Mouse (Mus musculus): ENCODE data around the gene Filip1. TPM values are rescaled to one million over a fixed set of nuclear protein-coding genes. Genes with fewer than 3 reads are reported as not detected.

Gene Filip1
- polyA plus RNA-seq (2021; fragmentation: Nextera tagmentation), result 6.0 and 8.4 TPM in 2 replicates
- long read RNA-seq, experiment 1, partial matches to known transcripts, result 10 of 16 reads
- long read RNA-seq, experiment 1, other reads (novel, unspliced or antisense), result 4 of 16 reads
- long read RNA-seq, experiment 2, partial matches to known transcripts, result 7 of 15 reads
- long read RNA-seq, experiment 2, other reads (novel, unspliced or antisense), result 5 of 15 reads

DNA sequence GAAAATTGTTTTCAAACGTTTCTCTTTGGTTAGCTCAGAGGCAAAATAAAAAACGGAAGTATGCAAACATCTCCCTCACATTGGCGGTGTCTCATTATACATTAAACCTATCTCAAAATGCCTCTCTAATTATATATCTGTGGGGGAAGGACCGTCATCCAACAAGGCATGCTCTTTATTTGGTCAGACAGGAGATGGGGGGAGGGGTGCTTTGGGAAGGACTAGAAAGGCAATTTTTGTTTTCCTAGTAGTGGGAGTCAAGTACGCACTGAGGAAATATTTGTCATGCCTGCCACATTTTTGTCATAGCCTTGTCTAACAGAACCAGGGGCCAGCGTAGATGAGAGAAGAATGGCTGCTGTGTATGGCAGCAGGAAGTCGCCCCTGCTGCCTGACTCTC is at the start of gene Filip1:
Filip1 (minus strand) TSS at position 101 of the 400 bp plus-strand sequence.

DNA sequence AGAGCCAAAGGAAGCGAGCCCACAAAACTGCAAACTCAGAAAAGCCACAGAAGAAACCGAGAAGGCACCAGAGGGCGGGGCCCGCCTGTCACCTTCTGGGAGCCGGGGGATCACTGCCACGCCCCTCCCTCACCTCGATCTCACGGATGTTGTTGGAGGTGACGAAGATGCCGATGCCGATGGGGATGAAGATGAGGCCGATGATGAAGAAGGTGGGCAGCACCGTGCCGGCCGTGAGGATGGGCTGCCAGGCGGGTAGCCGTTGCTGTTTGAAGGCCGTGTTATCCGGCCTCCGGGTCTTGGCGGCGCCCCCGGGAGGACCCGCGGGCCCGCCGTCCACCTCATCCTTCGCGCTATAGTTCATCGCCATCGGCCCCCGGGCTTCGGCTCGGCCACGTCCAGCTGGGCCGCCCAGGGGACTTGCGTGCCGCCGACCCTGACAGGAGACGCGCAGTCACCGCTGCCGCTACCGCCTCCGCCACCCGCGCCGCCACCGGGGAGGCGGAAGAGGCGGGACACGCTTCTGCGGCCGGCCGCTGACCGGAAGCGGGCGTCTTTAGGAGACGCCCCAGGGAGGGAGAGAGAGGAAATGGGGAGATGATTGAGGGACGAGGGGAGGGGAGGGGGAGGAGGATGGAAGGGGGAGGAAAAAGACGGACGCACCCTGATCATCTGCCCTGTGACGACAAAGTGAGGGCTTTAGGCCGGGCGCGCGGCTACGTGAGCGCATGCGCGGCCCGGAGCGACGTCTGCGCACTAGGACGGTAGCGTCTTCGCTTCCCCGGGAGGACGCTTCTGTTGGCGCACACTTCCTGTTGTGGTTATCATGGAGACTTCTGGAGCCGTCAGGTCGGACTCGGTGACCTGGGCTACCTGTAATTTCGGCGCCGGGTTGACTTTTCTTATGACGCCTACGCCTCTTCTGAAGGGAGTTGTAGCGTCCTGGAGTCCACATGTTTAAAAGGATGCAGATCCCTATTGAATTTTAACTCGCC is 219.5 kb downstream of the Filip1 start, which contains the start of gene Tmem30a:
Tmem30a (minus strand) TSS at position 667 of the 995 bp plus-strand sequence.

Other genes starting within 250 kb of the Filip1 start
- 290 and 335 TPM in 2 replicates for gene Tmem30a, start 219.3 kb downstream of the Filip1 start, polyA plus RNA-seq (2021; fragmentation: Nextera tagmentation)
- gene Senp6, start 54.1 kb upstream of the Filip1 start, polyA plus RNA-seq (2021; fragmentation: Nextera tagmentation), result 14.9 and 26.6 TPM in 2 replicates
- 17.9 and 22.8 TPM in 2 replicates for gene Myo6, start 152.2 kb upstream of the Filip1 start, polyA plus RNA-seq (2021; fragmentation: Nextera tagmentation)